Mouse (Mus musculus): Measurements from ENCODE around the gene Tasp1. TPM values are rescaled to one million over a fixed set of nuclear protein-coding genes. Genes with fewer than 3 reads are reported as not detected.

Tasp1 gene
- polyA plus RNA-seq, 2 experiments, result 6.1 to 13.9 TPM

DNA sequence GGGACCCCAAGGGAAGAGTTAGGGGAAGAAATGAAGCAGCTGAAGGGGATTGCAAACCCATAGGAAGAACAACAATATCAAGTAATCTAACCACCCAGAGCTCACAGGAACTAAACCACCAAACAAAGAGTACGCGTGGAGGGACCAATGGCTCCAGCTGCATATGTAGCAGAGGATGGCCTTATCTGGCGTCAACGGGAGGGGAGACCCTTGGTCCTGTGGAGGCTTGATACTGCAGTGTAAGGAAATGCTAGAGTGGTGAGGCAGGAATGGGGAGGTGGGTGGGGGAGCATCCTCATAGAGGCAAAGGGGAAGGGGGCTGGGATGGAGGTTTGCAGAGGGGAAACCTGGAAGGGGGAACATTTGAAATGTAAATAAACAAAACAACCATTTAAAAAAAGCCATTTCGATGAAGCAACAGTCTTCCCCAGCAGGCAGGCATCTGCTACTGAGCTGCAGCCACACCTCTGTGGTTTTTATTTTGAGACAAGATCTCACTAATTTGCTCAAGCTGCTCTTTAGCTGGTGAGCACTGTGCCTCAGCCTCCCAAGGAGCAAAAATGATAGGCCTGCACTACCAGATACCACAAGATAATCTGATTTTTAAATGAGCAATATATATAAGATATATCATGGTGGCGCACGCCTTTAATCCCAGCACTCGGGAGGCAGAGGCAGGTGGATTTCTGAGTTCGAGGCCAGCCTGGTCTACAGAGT, 160.0 kb downstream of the Tasp1 start:
- no peak overlapping the region for H3K4me3 ChIP-seq (ENCODE audit: insufficient read depth in 1 of 2, low read depth in 2 of 2, low read length in 2 of 2)
- ATAC-seq (ENCODE audit: insufficient read depth), result peak; percentile 77

DNA sequence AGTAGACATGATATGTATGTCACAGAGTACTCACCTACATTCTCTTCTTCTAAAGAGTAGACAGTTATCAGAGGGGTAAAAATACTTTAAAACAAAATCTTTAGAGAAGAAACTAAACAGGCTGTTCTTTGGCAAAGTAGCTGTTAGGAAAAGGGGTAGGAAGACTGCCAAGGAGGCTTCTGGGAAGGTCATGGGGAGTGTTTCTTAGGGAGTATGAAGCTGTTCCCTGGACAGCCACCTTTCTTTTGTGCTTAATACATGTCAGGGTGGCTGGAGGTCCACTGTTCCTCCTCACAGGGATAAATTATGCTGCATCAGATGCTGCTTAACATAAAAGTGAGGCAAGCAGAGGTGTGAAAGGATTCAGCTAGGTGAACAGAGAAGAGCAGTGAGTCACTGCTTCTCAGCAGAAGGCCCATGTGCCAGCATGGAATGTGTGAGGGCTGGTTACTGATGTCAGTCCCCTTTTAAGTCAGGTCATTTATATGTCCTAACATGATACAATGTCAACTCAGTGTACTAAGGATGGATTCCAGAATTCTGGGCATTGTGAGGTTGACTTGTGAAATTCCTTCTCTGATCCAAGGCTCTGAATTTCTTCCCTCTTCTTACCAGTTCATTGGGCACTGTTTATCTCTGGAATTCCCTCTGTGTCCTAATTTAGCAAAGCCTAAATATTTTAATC, 175.1 kb downstream of the Tasp1 start:
- Histone ChIP-seq H3K4me1 (replicated peaks; ENCODE audit: control insufficient read depth in 2 of 2, insufficient read depth in 2 of 2, low read length in 1 of 2) (no peaks in the 10 kb centered on the region), H3K27me3 (ENCODE audit: control insufficient read depth, insufficient read depth, low read length) (no peaks in the 10 kb centered on the region)

More for the DNA sequence above, 160.0 kb downstream of the Tasp1 start:
- Histone ChIP-seq H3K27me3 (ENCODE audit: control insufficient read depth, insufficient read depth, low read length) (no peaks in the 10 kb centered on the region), H3K9ac (replicated peaks) (no peak overlapping the region), H3K9me3 (ENCODE audit: control insufficient read depth, low read length) (no peaks in the 10 kb centered on the region), H3K4me1 (replicated peaks; ENCODE audit: control insufficient read depth in 2 of 2, insufficient read depth in 2 of 2, low read length in 1 of 2) (no peaks in the 10 kb centered on the region), H3K27ac (no peak overlapping the region), H3K4me2 (ENCODE audit: low read depth) (no peak overlapping the region), H3K36me3 (replicated peaks; ENCODE audit: control insufficient read depth, insufficient read depth, low read depth) (no peaks in the 10 kb centered on the region)
- 36% methylated on average over 9 of the region's 9 CpGs for WGBS (ENCODE audit: insufficient replicate concordance)
- TF ChIP-seq CTCF (IDR thresholded peaks at IDR 0.05; ENCODE audit: low read depth) (no peak), EP300 (IDR thresholded peaks at IDR 0.05; ENCODE audit: low read depth) (no peak)
- DNase-seq (ENCODE audit: low read depth in 3 of 3, low spot score in 3 of 3), result no peak

DNA sequence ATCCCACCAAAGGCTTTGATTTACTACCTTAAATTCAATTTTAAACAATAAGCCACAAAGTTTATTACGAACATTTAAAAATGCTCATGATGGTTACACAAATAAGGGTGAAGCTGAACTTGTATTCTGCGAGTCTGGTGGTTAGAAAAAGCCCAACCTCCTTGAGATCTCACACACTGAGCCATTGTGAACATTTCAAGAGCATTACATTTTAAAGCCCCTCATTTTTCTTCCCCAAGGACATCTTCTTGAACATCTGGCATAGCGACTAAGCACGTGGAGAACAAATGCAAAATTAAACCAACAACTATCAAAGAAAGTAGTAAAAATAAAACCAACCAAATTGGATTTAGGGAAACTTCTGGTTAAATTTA, 182.4 kb downstream of the Tasp1 start:
- ATAC-seq (ENCODE audit: insufficient read depth) (no peak), DNase-seq (ENCODE audit: low read depth in 3 of 3, low spot score in 3 of 3) (no peak)
- Histone ChIP-seq H3K9ac (replicated peaks) (no peak overlapping the region), H3K4me1 (replicated peaks; ENCODE audit: control insufficient read depth in 2 of 2, insufficient read depth in 2 of 2, low read length in 1 of 2) (no peaks in the 10 kb centered on the region), H3K4me2 (ENCODE audit: low read depth) (no peak overlapping the region), H3K36me3 (replicated peaks; ENCODE audit: control insufficient read depth, insufficient read depth, low read depth) (no peaks in the 10 kb centered on the region; the same call in 1 of the 2 replicates), H3K27me3 (ENCODE audit: control insufficient read depth, insufficient read depth, low read length) (no peaks in the 10 kb centered on the region), H3K9me3 (ENCODE audit: control insufficient read depth, low read length) (no peaks in the 10 kb centered on the region), H3K27ac (no peak overlapping the region), H3K4me3 (ENCODE audit: insufficient read depth in 1 of 2, low read depth in 2 of 2, low read length in 2 of 2) (no peak overlapping the region)
- TF ChIP-seq EP300 (IDR thresholded peaks at IDR 0.05; ENCODE audit: low read depth) (no peak), CTCF (IDR thresholded peaks at IDR 0.05; ENCODE audit: low read depth) (no peak)
- 80% methylated on average over 4 of the region's 4 CpGs for WGBS (ENCODE audit: insufficient replicate concordance)

More for the DNA sequence above, 175.1 kb downstream of the Tasp1 start:
- TF ChIP-seq CTCF (IDR thresholded peaks at IDR 0.05; ENCODE audit: low read depth) (no peak), EP300 (IDR thresholded peaks at IDR 0.05; ENCODE audit: low read depth) (no peak)
- Histone ChIP-seq H3K27ac (no peak overlapping the region), H3K9me3 (ENCODE audit: control insufficient read depth, low read length) (no peaks in the 10 kb centered on the region), H3K36me3 (replicated peaks; ENCODE audit: control insufficient read depth, insufficient read depth, low read depth) (no peaks in the 10 kb centered on the region), H3K9ac (replicated peaks) (no peak overlapping the region), H3K4me3 (ENCODE audit: insufficient read depth in 1 of 2, low read depth in 2 of 2, low read length in 2 of 2) (no peak overlapping the region), H3K4me2 (ENCODE audit: low read depth) (no peak overlapping the region)
- DNase-seq (ENCODE audit: low read depth in 3 of 3, low spot score in 3 of 3), result no peak
- no peak for ATAC-seq (ENCODE audit: insufficient read depth)

DNA sequence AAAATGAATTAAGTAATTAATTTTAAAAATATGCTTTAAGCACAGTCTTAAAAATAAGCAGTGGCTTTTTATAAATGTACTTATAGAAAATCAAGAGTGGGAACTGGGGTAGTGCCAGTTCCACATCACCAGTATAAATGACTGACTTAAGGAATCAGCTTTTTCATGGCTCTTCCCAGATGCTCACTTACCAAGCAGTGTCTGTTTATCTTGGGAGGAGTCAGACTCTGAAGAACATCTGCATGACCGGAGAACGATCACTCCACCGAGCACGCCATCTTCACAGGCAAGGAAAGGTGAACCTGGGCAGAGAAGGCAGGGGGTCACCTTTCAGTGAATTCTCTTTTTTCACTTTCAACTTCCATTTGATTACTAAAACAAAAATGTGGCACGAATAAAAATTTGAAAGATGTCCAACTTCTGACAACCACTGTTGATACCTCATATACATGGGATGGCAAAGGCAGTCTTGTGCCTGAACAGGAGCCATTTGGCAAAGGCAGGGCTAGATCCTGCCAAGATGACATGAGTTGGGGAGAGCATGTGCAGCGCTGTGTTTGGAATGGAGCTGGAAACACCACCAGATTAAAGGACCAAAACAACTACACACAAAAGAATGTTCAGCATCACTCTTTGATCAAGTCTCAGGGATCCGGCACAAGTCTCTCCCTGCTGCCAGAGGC, 182.9 kb downstream of the Tasp1 start:
- DNase-seq (ENCODE audit: low read depth in 3 of 3, low spot score in 3 of 3), result no peak
- no peak overlapping the region for H3K4me3 ChIP-seq (ENCODE audit: insufficient read depth in 1 of 2, low read depth in 2 of 2, low read length in 2 of 2)
- 81% methylated on average over 7 of the region's 7 CpGs for WGBS (ENCODE audit: insufficient replicate concordance)

DNA sequence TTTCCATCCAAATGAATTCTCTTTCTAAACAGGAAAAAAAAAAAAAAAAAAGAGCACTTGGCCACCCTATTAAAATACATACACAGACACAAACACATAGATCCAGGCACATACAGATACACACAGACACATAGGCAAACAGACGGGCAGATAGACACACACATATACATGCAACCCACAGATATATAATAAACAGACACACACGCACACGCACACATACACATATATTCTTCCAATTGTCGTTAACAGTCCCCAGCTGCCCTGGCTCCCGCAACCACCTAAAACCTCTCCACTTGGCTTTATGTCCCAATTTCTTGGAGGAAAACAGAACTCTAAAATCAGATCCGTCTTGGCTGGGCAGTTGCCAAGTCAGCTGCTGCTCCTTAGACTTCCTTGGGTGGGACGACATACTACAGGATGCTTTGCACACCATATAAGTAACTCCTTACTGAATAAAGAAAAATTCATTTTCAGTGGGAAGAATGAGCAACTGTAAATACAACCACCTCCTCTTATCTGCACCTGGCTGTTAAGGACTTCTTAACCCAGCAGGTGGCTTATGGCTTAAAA, 188.5 kb downstream of the Tasp1 start:
- H3K36me3 ChIP-seq (replicated peaks; ENCODE audit: control insufficient read depth, insufficient read depth, low read depth), result no peaks in the 10 kb centered on the region; the same call in 1 of the 2 replicates

More for the DNA sequence above, 182.9 kb downstream of the Tasp1 start:
- Histone ChIP-seq H3K4me1 (replicated peaks; ENCODE audit: control insufficient read depth in 2 of 2, insufficient read depth in 2 of 2, low read length in 1 of 2) (no peaks in the 10 kb centered on the region), H3K9me3 (ENCODE audit: control insufficient read depth, low read length) (no peaks in the 10 kb centered on the region), H3K36me3 (replicated peaks; ENCODE audit: control insufficient read depth, insufficient read depth, low read depth) (no peaks in the 10 kb centered on the region; the same call in 1 of the 2 replicates), H3K27ac (no peak overlapping the region), H3K27me3 (ENCODE audit: control insufficient read depth, insufficient read depth, low read length) (no peaks in the 10 kb centered on the region), H3K4me2 (ENCODE audit: low read depth) (no peak overlapping the region), H3K9ac (replicated peaks) (no peak overlapping the region)
- no peak for ATAC-seq (ENCODE audit: insufficient read depth)
- TF ChIP-seq EP300 (IDR thresholded peaks at IDR 0.05; ENCODE audit: low read depth) (no peak), CTCF (IDR thresholded peaks at IDR 0.05; ENCODE audit: low read depth) (no peak)

More for the DNA sequence above, 188.5 kb downstream of the Tasp1 start:
- no peaks in the 10 kb centered on the region for H3K4me1 ChIP-seq (replicated peaks; ENCODE audit: control insufficient read depth in 2 of 2, insufficient read depth in 2 of 2, low read length in 1 of 2)
- no peak overlapping the region for H3K27ac ChIP-seq
- no peaks in the 10 kb centered on the region for H3K27me3 ChIP-seq (ENCODE audit: control insufficient read depth, insufficient read depth, low read length)
- H3K4me3 ChIP-seq (ENCODE audit: insufficient read depth in 1 of 2, low read depth in 2 of 2, low read length in 2 of 2), result no peak overlapping the region
- no peak overlapping the region for H3K4me2 ChIP-seq (ENCODE audit: low read depth)
- no peaks in the 10 kb centered on the region for H3K9me3 ChIP-seq (ENCODE audit: control insufficient read depth, low read length)
- no peak overlapping the region for H3K9ac ChIP-seq (replicated peaks)
- TF ChIP-seq EP300 (IDR thresholded peaks at IDR 0.05; ENCODE audit: low read depth), result no peak
- 79% methylated on average over 7 of the region's 7 CpGs for WGBS (ENCODE audit: insufficient replicate concordance)
- no peak for DNase-seq (ENCODE audit: low read depth in 3 of 3, low spot score in 3 of 3)
- no peak for ATAC-seq (ENCODE audit: insufficient read depth)

All from liver, embryonic 14.5 days (tissue).